Mouse (Mus musculus) c-Kit-positive CD71-positive TER-119-positive erythroid progenitor cells, embryonic 14.5 days (primary cell): ENCODE results near the gene Spam1.

Experiments used
- DNase-seq: peaks from one replicate; pipeline ENCODE4 v3.0.0-alpha.2; 2013; ENCODE audit warnings: low spot score

Spam1 gene

DNA sequence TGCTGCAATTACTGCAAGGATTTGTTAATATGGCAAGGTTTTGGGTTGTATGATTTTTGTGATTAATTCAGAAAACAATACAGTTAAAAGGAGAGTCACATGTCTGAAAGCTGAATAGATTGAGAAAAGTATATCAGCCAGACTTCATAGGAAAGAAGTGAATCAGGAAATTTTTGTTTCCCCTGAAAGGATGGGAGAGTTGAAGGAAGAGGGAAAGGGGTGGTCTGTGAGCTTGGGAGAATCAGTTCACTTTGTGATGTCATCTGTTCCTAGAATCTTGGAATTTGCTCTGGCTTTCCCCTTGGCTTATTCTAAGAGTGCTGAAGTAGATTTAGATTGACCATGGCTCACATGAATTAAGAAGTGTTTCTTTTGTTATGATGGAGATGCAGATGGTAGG, at the start of gene Spam1:
TSS of gene Spam1 (plus strand) at position 301 of the 400 bp plus-strand sequence.
- no peak for DNase-seq

DNA sequence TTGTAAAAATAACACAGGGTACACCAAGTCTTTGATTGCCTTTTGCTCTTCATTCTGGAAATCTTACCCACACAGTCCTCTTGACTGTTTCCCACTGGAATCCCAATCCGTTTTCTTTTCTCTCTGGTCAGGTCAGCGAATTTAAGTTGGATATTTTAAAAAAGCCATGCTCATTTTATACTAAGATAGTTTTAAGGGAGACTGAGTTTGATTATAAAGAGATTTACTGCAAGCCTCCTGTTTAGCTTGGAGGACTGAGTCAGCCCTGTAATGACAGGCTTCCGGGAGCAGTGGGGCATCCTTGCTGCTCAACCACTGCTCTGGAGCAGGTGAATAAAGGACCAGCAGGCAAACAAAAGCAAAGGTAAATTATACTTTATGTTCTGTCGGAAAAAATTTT, 43.0 kb upstream of the Spam1 start, which contains the start of gene Hyal4:
TSS of gene Hyal4 (plus strand) at position 301 of the 400 bp plus-strand sequence.
- DNase-seq = no peak

DNA sequence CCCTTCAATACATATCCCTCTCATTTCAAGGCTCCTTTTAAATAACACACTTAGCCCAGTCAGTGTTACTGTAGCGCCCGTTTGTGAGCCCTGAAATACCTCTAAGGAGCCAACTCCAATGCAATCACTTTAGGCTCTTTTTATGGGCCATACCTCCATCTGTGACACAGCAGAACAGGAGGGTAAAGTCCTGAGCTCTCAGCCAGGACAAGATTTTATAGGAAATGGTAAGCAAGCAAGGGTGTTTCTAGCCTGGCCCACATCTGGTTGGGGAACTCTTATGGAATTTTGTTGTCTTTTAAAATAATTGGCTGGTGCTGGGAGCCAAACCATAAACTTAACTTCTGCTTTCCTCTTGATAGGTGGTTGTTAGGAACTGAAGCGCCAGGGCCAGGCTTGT, 31.7 kb upstream of the Spam1 start:
- DNase-seq = no peak

DNA sequence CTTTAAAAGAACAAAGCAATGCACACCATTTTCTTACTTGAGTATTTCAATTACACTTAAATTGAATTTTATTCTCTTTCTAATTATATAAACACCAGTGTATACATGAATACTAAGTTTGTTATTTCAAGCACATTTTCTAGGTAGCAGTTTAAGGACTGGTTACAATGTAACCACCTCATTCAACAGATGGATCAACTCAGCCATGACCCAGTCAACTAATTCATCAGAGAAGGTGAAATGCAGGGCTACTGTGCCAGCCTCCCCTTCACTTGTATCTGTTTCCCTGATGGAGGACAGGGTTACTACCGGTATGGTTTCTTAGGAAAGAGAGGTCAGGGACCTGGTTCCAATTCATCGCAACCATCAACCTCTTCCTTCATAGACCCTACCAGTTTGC, 24.7 kb upstream of the Spam1 start:
- no peak for DNase-seq

DNA sequence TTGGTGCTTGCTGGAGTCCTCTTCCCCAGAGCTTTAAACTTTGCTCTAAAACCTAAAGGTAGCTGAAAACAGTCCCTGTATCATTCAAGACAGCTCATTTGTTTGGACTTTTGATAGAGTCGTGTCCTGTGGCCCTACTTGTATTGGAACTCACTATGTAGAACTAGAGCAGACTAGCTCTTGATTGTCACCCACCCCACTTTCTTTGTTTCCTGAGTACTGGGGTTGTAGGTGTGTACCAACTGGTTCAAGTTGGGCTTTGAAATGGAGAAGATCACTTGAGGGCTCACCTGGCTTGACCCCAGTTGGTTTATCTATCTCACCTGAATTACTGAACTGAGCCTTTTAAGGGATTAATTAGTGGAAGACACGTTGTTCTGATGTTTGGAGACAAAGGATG, 11.8 kb upstream of the Spam1 start:
- no peak for DNase-seq

DNA sequence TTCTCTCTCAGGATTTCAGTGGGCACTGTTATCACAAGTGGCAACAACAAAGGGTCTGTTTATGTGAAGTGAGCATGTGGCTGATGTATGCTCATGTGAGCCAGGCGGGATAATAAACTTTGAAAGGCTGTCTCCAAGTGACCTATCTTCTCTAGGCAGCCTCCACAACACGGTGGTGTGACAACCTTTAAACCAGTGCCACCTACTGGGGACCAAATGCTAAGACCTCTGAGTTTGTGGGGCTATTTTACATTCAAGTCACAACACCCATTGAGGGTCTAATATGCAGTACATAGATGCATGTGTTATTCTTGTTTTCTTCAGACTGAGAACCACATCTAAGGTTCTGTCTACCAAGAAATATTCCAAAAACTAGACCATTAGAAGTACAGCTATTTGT, 31.1 kb downstream of the Spam1 start:
- no peak for DNase-seq
